Mouse (Mus musculus): ENCODE measurements at regions not wholly inside any gene's neighbourhood (a gene's known extent, or its start where the extent isn't known, plus 50 kb on each side); places are given as distances from the start of the nearest gene placed in this dataset.
A peak's percentile ranks its signal among the peaks of the same experiment; 100 is the strongest.

- H3K4me3 ChIP-seq (ENCODE audit: low read depth, low read length), result no peak overlapping the region
- H3K27ac ChIP-seq (ENCODE audit: low read depth), result no peak overlapping the region
- TF ChIP-seq EP300 (IDR thresholded peaks at IDR 0.05; ENCODE audit: low read depth) (no peak), CTCF (IDR thresholded peaks at IDR 0.05; ENCODE audit: low read depth) (no peak)
- H3K9me3 ChIP-seq (replicated peaks; ENCODE audit: control insufficient read depth, low read length), result no peaks in the 10 kb centered on the region
- no peaks in the 10 kb centered on the region for H3K36me3 ChIP-seq (replicated peaks; ENCODE audit: control insufficient read depth, insufficient read depth, low read length)
- no peaks in the 10 kb centered on the region for H3K4me1 ChIP-seq (ENCODE audit: control insufficient read depth, insufficient read depth)
- DNase-seq (ENCODE audit: low spot score) (no peak), ATAC-seq (ENCODE audit: insufficient read depth, low read depth) (no peak)
- no peaks in the 10 kb centered on the region for H3K27me3 ChIP-seq (ENCODE audit: control insufficient read depth, insufficient read depth, low read length)
- WGBS, result 54% methylated on average over 7 of the region's 7 CpGs
- no peak overlapping the region for H3K9ac ChIP-seq (replicated peaks; ENCODE audit: low read depth, low read length)
- H3K4me2 ChIP-seq (ENCODE audit: low read depth, low read length), result no peak overlapping the region
Observed at GRCm38 (mm10) chr17:49269943-49270342, 158.2 kb upstream of the Mocs1 start.

DNA sequence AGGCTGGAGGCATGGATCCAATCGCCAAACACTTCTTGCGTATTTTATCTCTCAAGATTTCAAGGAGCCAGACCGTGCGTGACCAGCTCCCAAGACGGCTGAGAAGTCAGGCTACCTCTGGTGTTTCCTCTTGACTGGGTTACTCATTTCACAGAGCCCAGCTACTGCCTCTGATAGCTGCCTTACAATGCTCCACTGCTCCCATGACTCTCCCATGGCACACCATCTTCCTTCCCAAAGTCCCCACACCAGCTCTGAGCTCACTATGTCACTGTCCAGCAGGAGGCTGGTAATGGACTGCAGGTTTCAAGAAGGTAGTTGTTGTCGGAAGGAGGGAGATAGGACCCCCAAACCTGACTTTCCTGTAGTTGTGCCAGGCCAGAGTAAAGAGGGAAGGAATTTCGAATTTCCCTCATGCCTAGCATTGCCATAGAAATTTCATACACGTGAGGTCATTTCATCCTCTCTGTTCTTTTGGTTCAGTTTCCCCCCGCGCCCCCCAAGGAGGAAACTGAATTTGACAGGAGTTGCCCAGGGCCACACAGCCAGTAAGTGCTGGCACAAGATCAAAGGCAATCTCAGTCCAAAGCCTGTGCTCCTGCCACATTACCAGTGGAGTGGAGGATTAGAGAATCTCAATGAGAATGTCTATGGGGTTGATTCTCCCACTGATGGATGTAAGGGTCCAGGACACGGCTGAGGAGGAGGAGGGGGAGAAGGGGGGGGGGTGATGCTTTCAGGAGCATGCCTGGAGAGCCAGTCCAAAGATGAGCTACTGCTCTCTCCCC is 155.3 kb upstream of the Mocs1 start:
- DNase-seq (ENCODE audit: low spot score), result no peak
- TF ChIP-seq EP300 (IDR thresholded peaks at IDR 0.05; ENCODE audit: low read depth) (no peak), CTCF (IDR thresholded peaks at IDR 0.05; ENCODE audit: low read depth) (no peak)
- Histone ChIP-seq H3K4me1 (ENCODE audit: control insufficient read depth, insufficient read depth) (no peaks in the 10 kb centered on the region), H3K4me3 (ENCODE audit: low read depth, low read length) (no peak overlapping the region), H3K27me3 (ENCODE audit: control insufficient read depth, insufficient read depth, low read length) (0 out of 2 replicates have a peak, but pooled peaks cover 4% of the 10 kb centered on the region), H3K27ac (ENCODE audit: low read depth) (no peak overlapping the region), H3K9ac (replicated peaks; ENCODE audit: low read depth, low read length) (no peak overlapping the region), H3K36me3 (replicated peaks; ENCODE audit: control insufficient read depth, insufficient read depth, low read length) (no peaks in the 10 kb centered on the region), H3K9me3 (replicated peaks; ENCODE audit: control insufficient read depth, low read length) (no peaks in the 10 kb centered on the region), H3K4me2 (ENCODE audit: low read depth, low read length) (no peak overlapping the region)
- no peak for ATAC-seq (ENCODE audit: insufficient read depth, low read depth)
- 62% methylated on average over 11 of the region's 11 CpGs for WGBS

- Histone ChIP-seq H3K9ac (replicated peaks; ENCODE audit: low read depth, low read length) (no peak overlapping the region), H3K4me3 (ENCODE audit: low read depth, low read length) (no peak overlapping the region), H3K4me1 (ENCODE audit: control insufficient read depth, insufficient read depth) (no peaks in the 10 kb centered on the region), H3K27ac (ENCODE audit: low read depth) (no peak overlapping the region), H3K4me2 (ENCODE audit: low read depth, low read length) (no peak overlapping the region), H3K36me3 (replicated peaks; ENCODE audit: control insufficient read depth, insufficient read depth, low read length) (no peaks in the 10 kb centered on the region), H3K9me3 (replicated peaks; ENCODE audit: control insufficient read depth, low read length) (no peaks in the 10 kb centered on the region), H3K27me3 (ENCODE audit: control insufficient read depth, insufficient read depth, low read length) (0 out of 2 replicates have a peak, but pooled peaks cover 4% of the 10 kb centered on the region)
- no peak for TF ChIP-seq CTCF (IDR thresholded peaks at IDR 0.05; ENCODE audit: low read depth)
- 70% methylated on average over 3 of the region's 3 CpGs for WGBS
- ATAC-seq (ENCODE audit: insufficient read depth, low read depth), result 0 out of 2 replicates have a peak, but pooled peaks have one; percentile 8
- no peak for DNase-seq (ENCODE audit: low spot score)
Observed at GRCm38 (mm10) chr17:49274936-49275335, 153.2 kb upstream of the Mocs1 start.

DNA sequence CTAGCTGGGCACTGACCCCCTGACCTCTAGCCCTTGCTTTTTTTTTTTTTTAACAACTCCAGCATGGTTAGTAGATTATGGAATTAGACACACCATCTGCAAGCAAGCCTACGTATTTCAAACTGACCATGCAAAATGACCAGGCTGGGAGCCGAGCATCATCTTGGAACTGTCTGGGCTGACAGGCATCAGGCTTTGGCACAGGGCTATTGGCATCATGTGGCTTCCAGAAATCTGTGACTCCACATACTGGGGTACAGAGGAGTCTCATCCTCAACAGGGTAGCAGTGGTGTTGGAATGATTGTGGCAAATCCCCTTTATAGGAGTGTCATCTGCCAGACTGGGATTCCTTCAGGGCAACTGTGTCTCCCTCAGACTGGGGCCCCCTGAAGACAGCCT is 152.7 kb upstream of the Mocs1 start:
- 67% methylated on average over 2 of the region's 2 CpGs for WGBS

GRCm38 (mm10) chr17:49275916-49276315 is 152.2 kb upstream of the Mocs1 start:
- H3K4me3 ChIP-seq (ENCODE audit: low read depth, low read length), result no peak overlapping the region
- TF ChIP-seq EP300 (IDR thresholded peaks at IDR 0.05; ENCODE audit: low read depth), result no peak
- TF ChIP-seq CTCF (IDR thresholded peaks at IDR 0.05; ENCODE audit: low read depth), result no peak
- 0 out of 2 replicates have a peak, but pooled peaks cover 4% of the 10 kb centered on the region for H3K27me3 ChIP-seq (ENCODE audit: control insufficient read depth, insufficient read depth, low read length)
- H3K9me3 ChIP-seq (replicated peaks; ENCODE audit: control insufficient read depth, low read length), result no peaks in the 10 kb centered on the region
- H3K9ac ChIP-seq (replicated peaks; ENCODE audit: low read depth, low read length), result no peak overlapping the region
- 87% methylated on average over 2 of the region's 2 CpGs for WGBS
- no peaks in the 10 kb centered on the region for H3K4me1 ChIP-seq (ENCODE audit: control insufficient read depth, insufficient read depth)
- ATAC-seq (ENCODE audit: insufficient read depth, low read depth) (no peak), DNase-seq (ENCODE audit: low spot score) (no peak)
- no peak overlapping the region for H3K4me2 ChIP-seq (ENCODE audit: low read depth, low read length)
- no peaks in the 10 kb centered on the region for H3K36me3 ChIP-seq (replicated peaks; ENCODE audit: control insufficient read depth, insufficient read depth, low read length)
- no peak overlapping the region for H3K27ac ChIP-seq (ENCODE audit: low read depth)

More for the DNA sequence above, 152.7 kb upstream of the Mocs1 start:
- Histone ChIP-seq H3K4me3 (ENCODE audit: low read depth, low read length) (no peak overlapping the region), H3K9ac (replicated peaks; ENCODE audit: low read depth, low read length) (no peak overlapping the region), H3K4me2 (ENCODE audit: low read depth, low read length) (no peak overlapping the region), H3K36me3 (replicated peaks; ENCODE audit: control insufficient read depth, insufficient read depth, low read length) (no peaks in the 10 kb centered on the region), H3K27ac (ENCODE audit: low read depth) (no peak overlapping the region), H3K9me3 (replicated peaks; ENCODE audit: control insufficient read depth, low read length) (no peaks in the 10 kb centered on the region), H3K27me3 (ENCODE audit: control insufficient read depth, insufficient read depth, low read length) (0 out of 2 replicates have a peak, but pooled peaks cover 4% of the 10 kb centered on the region), H3K4me1 (ENCODE audit: control insufficient read depth, insufficient read depth) (no peaks in the 10 kb centered on the region)
- TF ChIP-seq CTCF (IDR thresholded peaks at IDR 0.05; ENCODE audit: low read depth) (no peak), EP300 (IDR thresholded peaks at IDR 0.05; ENCODE audit: low read depth) (no peak)
- ATAC-seq (ENCODE audit: insufficient read depth, low read depth), result no peak
- no peak for DNase-seq (ENCODE audit: low spot score)

Data from heart, postnatal 0 days (tissue).